Mouse (Mus musculus) MEL (cell line): ENCODE measurements at regions not wholly inside any gene's neighbourhood (a gene's known extent, or its start where the extent isn't known, plus 50 kb on each side); places are given as distances from the start of the nearest gene placed in this dataset.
"Not testable (repeated sequence)": the region's sequence is repeated elsewhere in the genome, so short reads cannot be mapped to it uniquely, and the experiment has no call there.

Experiments
- DNase-seq: peaks from one replicate; pipeline ENCODE4 v3.0.0; 2011; ENCODE audit warnings: low read depth, low spot score
- H3K27ac ChIP-seq: 2 replicates; pipeline ENCODE4 v1.5.1; 2012; ENCODE audit warnings: low read depth, mild to moderate bottlenecking, control low read depth, low read length, moderate library complexity; ENCODE audit not compliant: control insufficient read depth
- H3K27me3 ChIP-seq, 2 experiments: fragments of 150-350 bp in 1 of 2; sonication (generic) in 1 of 2; 2 replicates each; pipeline ENCODE4 v1.6.1; 2012; ENCODE audit warnings: low read length in 2 of 2, mild to moderate bottlenecking in 2 of 2, improper control_type of control experiment in 1 of 2, moderate library complexity in 1 of 2; ENCODE audit not compliant: insufficient read depth in 2 of 2, control insufficient read depth in 1 of 2
- H3K36me3 ChIP-seq, 2 experiments: 2 replicates each; pipeline ENCODE4 v1.6.1; 2012 to 2014; ENCODE audit warnings: low read length in 2 of 2, improper control_type of control experiment in 1 of 2, inconsistent platforms in 1 of 2, mild to moderate bottlenecking in 1 of 2; ENCODE audit not compliant: insufficient read depth in 2 of 2, control insufficient read depth in 1 of 2
- H3K4me1 ChIP-seq, 2 experiments: fragments of 150-350 bp in 1 of 2; sonication (generic) in 1 of 2; 2 replicates each; pipeline ENCODE4 v1.6.1; 2012; ENCODE audit warnings: low read length in 2 of 2, improper control_type of control experiment in 1 of 2, mild to moderate bottlenecking in 1 of 2; ENCODE audit not compliant: insufficient read depth in 2 of 2, control insufficient read depth in 1 of 2
- H3K4me3 ChIP-seq, 2 experiments: fragments of 150-350 bp in 1 of 2; sonication (generic) in 1 of 2; 2 replicates each; pipeline ENCODE4 v1.5.1; 2012; ENCODE audit warnings: low read depth in 2 of 2, low read length in 2 of 2, mild to moderate bottlenecking in 2 of 2, moderate library complexity in 2 of 2, control low read depth in 1 of 2, improper control_type of control experiment in 1 of 2; ENCODE audit not compliant: control insufficient read depth in 1 of 2, insufficient read depth in 1 of 2
- H3K79me2 ChIP-seq: 2 replicates; pipeline ENCODE4 v1.6.1; 2012; ENCODE audit warnings: mild to moderate bottlenecking, low read length, moderate library complexity; ENCODE audit not compliant: control insufficient read depth, poor library complexity, insufficient read depth
- H3K9ac ChIP-seq: 2 replicates; pipeline ENCODE4 v1.6.1; 2012; ENCODE audit warnings: low read depth, mild to moderate bottlenecking, control low read depth, low read length, moderate library complexity; ENCODE audit not compliant: control insufficient read depth, poor library complexity, severe bottlenecking
- H3K9me3 ChIP-seq: fragments of 150-350 bp; sonication (generic); replicated peaks from 2 replicates; pipeline ENCODE4 v1.6.1; 2012; ENCODE audit warnings: mild to moderate bottlenecking, low read length, improper control_type of control experiment, moderate library complexity; ENCODE audit not compliant: insufficient read depth
- CHD1 ChIP-seq: IDR thresholded peaks from 2 replicates; pipeline ENCODE4 v1.6.1; 2012; ENCODE audit warnings: low read depth, mild to moderate bottlenecking, inconsistent platforms, low read length, improper control_type of control experiment
- CHD2 ChIP-seq: IDR thresholded peaks from 2 replicates; pipeline ENCODE4 v1.6.1; 2011; ENCODE audit warnings: low read length, improper control_type of control experiment
- CTCF ChIP-seq, 3 experiments: IDR thresholded peaks in 2 of 3; conservative IDR thresholded peaks in 1 of 3; 2 replicates each; pipeline ENCODE4 v1.5.1; 2011 to 2012; ENCODE audit warnings: low read length in 3 of 3, low read depth in 2 of 3, mild to moderate bottlenecking in 2 of 3, improper control_type of control experiment in 1 of 3, inconsistent platforms in 1 of 3, mixed read lengths in 1 of 3, moderate library complexity in 1 of 3; ENCODE audit not compliant: control insufficient read depth in 1 of 3, insufficient read depth in 1 of 3, poor library complexity in 1 of 3, severe bottlenecking in 1 of 3
- E2F4 ChIP-seq: IDR thresholded peaks from 2 replicates; pipeline ENCODE4 v1.6.1; 2011; ENCODE audit warnings: low read depth, low read length, improper control_type of control experiment, borderline replicate concordance
- ELF1 ChIP-seq: IDR thresholded peaks from 2 replicates; pipeline ENCODE4 v1.6.1; 2014; ENCODE audit warnings: low read depth, mild to moderate bottlenecking, inconsistent platforms, low read length, improper control_type of control experiment, moderate library complexity
- GABPA ChIP-seq: IDR thresholded peaks from 2 replicates; pipeline ENCODE4 v1.6.1; 2012; ENCODE audit warnings: low read depth, mild to moderate bottlenecking, inconsistent platforms, low read length, improper control_type of control experiment, moderate library complexity
- HCFC1 ChIP-seq: IDR thresholded peaks from 2 replicates; pipeline ENCODE4 v1.6.1; 2012; ENCODE audit warnings: low read depth, mild to moderate bottlenecking, inconsistent platforms, low read length, improper control_type of control experiment, moderate library complexity
- MAFK ChIP-seq: IDR thresholded peaks from 2 replicates; pipeline ENCODE4 v1.6.1; 2011; ENCODE audit warnings: low read depth, mild to moderate bottlenecking, low read length, improper control_type of control experiment, borderline replicate concordance
- MAX ChIP-seq: IDR thresholded peaks from 2 replicates; pipeline ENCODE4 v1.6.1; 2011; ENCODE audit warnings: low read length, improper control_type of control experiment
- MYC ChIP-seq: IDR thresholded peaks from 2 replicates; pipeline ENCODE4 v1.6.1; 2011; ENCODE audit warnings: low read depth, mild to moderate bottlenecking, low read length, improper control_type of control experiment, moderate library complexity
- NELFE ChIP-seq: IDR thresholded peaks from 2 replicates; pipeline ENCODE4 v1.6.1; 2011; ENCODE audit warnings: low read depth, low read length, improper control_type of control experiment
- RAD21 ChIP-seq: IDR thresholded peaks from 2 replicates; pipeline ENCODE4 v1.6.1; 2011; ENCODE audit warnings: mild to moderate bottlenecking, low read depth, low read length, improper control_type of control experiment
- SMC3 ChIP-seq: IDR thresholded peaks from 2 replicates; pipeline ENCODE4 v1.6.1; 2011; ENCODE audit warnings: low read depth, low read length, improper control_type of control experiment
- UBTF ChIP-seq: IDR thresholded peaks from 2 replicates; pipeline ENCODE4 v1.6.1; 2012; ENCODE audit warnings: low read depth, mild to moderate bottlenecking, inconsistent platforms, low read length, improper control_type of control experiment, moderate library complexity, borderline replicate concordance; ENCODE audit not compliant: insufficient read depth
- ZC3H11A ChIP-seq: IDR thresholded peaks from 2 replicates; pipeline ENCODE4 v1.6.1; 2012; ENCODE audit warnings: low read depth, mild to moderate bottlenecking, inconsistent platforms, low read length, improper control_type of control experiment
- ZMIZ1 ChIP-seq: IDR thresholded peaks from 2 replicates; pipeline ENCODE4 v1.6.1; 2012; ENCODE audit warnings: low read depth, mild to moderate bottlenecking, inconsistent platforms, low read length, improper control_type of control experiment, moderate library complexity

GRCm38 (mm10) chr5:22670296-22670695 lies 75.6 kb upstream of the Lhfpl3 start:
- Histone ChIP-seq H3K9me3 (no peaks in the 10 kb centered on the region), H3K27me3 (no peaks in the 10 kb centered on the region), H3K79me2 (no peaks in the 10 kb centered on the region), H3K27ac (no peak overlapping the region), H3K9ac (no peak overlapping the region), H3K36me3 (no peaks in the 10 kb centered on the region), H3K4me1 (no peaks in the 10 kb centered on the region), H3K4me3 (no peak overlapping the region)
- DNase-seq = no peak
- no peak for TF ChIP-seq UBTF
- TF ChIP-seq NELFE = no peak
- TF ChIP-seq MAFK = no peak
- TF ChIP-seq MAX = no peak
- no peak for TF ChIP-seq GABPA
- no peak for TF ChIP-seq ELF1
- TF ChIP-seq ZC3H11A = no peak
- no peak for TF ChIP-seq MYC
- no peak for TF ChIP-seq E2F4
- TF ChIP-seq CHD2 = no peak
- no peak for TF ChIP-seq ZMIZ1

GRCm38 (mm10) chr5:22641233-22641632 lies 91.0 kb upstream of the Orc5 start:
- no peaks in the 10 kb centered on the region for H3K36me3 ChIP-seq

GRCm38 (mm10) chr5:22616989-22617388 lies 66.8 kb upstream of the Orc5 start:
- not testable (repeated sequence) for H3K4me1 ChIP-seq, H3K27ac ChIP-seq, DNase-seq, H3K79me2 ChIP-seq, H3K9ac ChIP-seq, H3K27me3 ChIP-seq, H3K4me3 ChIP-seq, H3K9me3 ChIP-seq, H3K36me3 ChIP-seq

More at GRCm38 (mm10) chr5:22641233-22641632, 91.0 kb upstream of the Orc5 start:
- Histone ChIP-seq H3K79me2 (no peaks in the 10 kb centered on the region), H3K27ac (no peak overlapping the region), H3K9me3 (no peaks in the 10 kb centered on the region), H3K9ac (no peak overlapping the region), H3K4me1 (no peaks in the 10 kb centered on the region), H3K4me3 (no peak overlapping the region), H3K27me3 (no peaks in the 10 kb centered on the region)
- DNase-seq = peak; percentile 26
- TF ChIP-seq CTCF (IDR thresholded peaks at IDR 0.05 in 2 of 3, conservative IDR thresholded peaks at IDR 0.05 in 1 of 3; ENCODE audit: control insufficient read depth in 1 of 3, insufficient read depth in 1 of 3, low read depth in 2 of 3, low read length in 3 of 3, poor library complexity in 1 of 3, severe bottlenecking in 1 of 3) (peak in 2 of 3 experiments; percentile 14 to 58; a peak in 3 of 6 replicates), ZC3H11A (peak; percentile 30; the same call in 1 of the 2 replicates), CHD1 (no peak), SMC3 (peak; percentile 63), RAD21 (peak; percentile 52), HCFC1 (no peak)
